Mouse (Mus musculus): ENCODE results near the gene Dpf3. TPM values are rescaled to one million over a fixed set of nuclear protein-coding genes. Genes with fewer than 3 reads are reported as not detected.

Gene Dpf3
- polyA plus RNA-seq, 1 experiment from 2014 or later: 6.6 TPM

- Histone ChIP-seq H3K4me3 (replicated peaks) (no peak overlapping the region), H3K4me2 (no peak overlapping the region), H3K36me3 (no peaks in the 10 kb centered on the region), H3K9ac (no peak overlapping the region), H3K4me1 (replicated peaks) (peaks cover 16% of the 10 kb centered on the region; the same call in 1 of the 2 replicates), H3K9me3 (replicated peaks) (no peaks in the 10 kb centered on the region), H3K27me3 (peaks cover 12% of the 10 kb centered on the region), H3K27ac (no peak overlapping the region)
- WGBS (ENCODE audit: insufficient replicate concordance): 61% methylated on average over 6 of the region's 6 CpGs
- ATAC-seq (ENCODE audit: low read depth) (no peak), DNase-seq (no peak)
Measured at GRCm38 (mm10) chr12:83496736-83497135, 9.2 kb upstream of the Dpf3 start.

- DNase-seq: no peak
- Histone ChIP-seq H3K4me2 (no peak overlapping the region), H3K36me3 (no peaks in the 10 kb centered on the region), H3K4me3 (replicated peaks) (no peak overlapping the region), H3K9ac (no peak overlapping the region), H3K9me3 (replicated peaks) (peaks cover 3% of the 10 kb centered on the region), H3K4me1 (replicated peaks) (peaks cover 16% of the 10 kb centered on the region; the same call in 1 of the 2 replicates), H3K27ac (no peak overlapping the region), H3K27me3 (peaks cover 12% of the 10 kb centered on the region)
- no peak for ATAC-seq (ENCODE audit: low read depth)
- WGBS (ENCODE audit: insufficient replicate concordance): 54% methylated on average over 4 of the region's 4 CpGs
Measured at GRCm38 (mm10) chr12:83496336-83496735, 8.8 kb upstream of the Dpf3 start.

- Histone ChIP-seq H3K9ac (no peak overlapping the region), H3K36me3 (no peaks in the 10 kb centered on the region), H3K27me3 (peaks cover 12% of the 10 kb centered on the region), H3K9me3 (replicated peaks) (peaks cover 3% of the 10 kb centered on the region), H3K27ac (no peak overlapping the region), H3K4me1 (replicated peaks) (peaks cover 16% of the 10 kb centered on the region; the same call in 1 of the 2 replicates), H3K4me2 (no peak overlapping the region), H3K4me3 (replicated peaks) (no peak overlapping the region)
- ATAC-seq (ENCODE audit: low read depth) (no peak), DNase-seq (no peak)
- WGBS (ENCODE audit: insufficient replicate concordance): 64% methylated on average over 9 of the region's 9 CpGs
Measured at GRCm38 (mm10) chr12:83495961-83496282, 8.4 kb upstream of the Dpf3 start.

GRCm38 (mm10) chr12:83495248-83495960 lies 7.9 kb upstream of the Dpf3 start:
- DNase-seq (no peak), ATAC-seq (ENCODE audit: low read depth) (no peak)
- H3K27ac ChIP-seq: no peak overlapping the region
- H3K9ac ChIP-seq: no peak overlapping the region
- H3K4me1 ChIP-seq (replicated peaks): peaks cover 15% of the 10 kb centered on the region; the same call in 1 of the 2 replicates
- H3K4me2 ChIP-seq: no peak overlapping the region
- H3K36me3 ChIP-seq: no peaks in the 10 kb centered on the region
- peaks cover 3% of the 10 kb centered on the region for H3K9me3 ChIP-seq (replicated peaks)
- H3K27me3 ChIP-seq: peaks cover 12% of the 10 kb centered on the region
- WGBS (ENCODE audit: insufficient replicate concordance): 59% methylated on average over 4 of the region's 4 CpGs
- no peak overlapping the region for H3K4me3 ChIP-seq (replicated peaks)

- Histone ChIP-seq H3K4me1 (replicated peaks) (peaks cover 16% of the 10 kb centered on the region), H3K27ac (no peak overlapping the region), H3K4me2 (no peak overlapping the region), H3K36me3 (no peaks in the 10 kb centered on the region), H3K9me3 (replicated peaks) (peaks cover 3% of the 10 kb centered on the region), H3K27me3 (peaks cover 15% of the 10 kb centered on the region), H3K4me3 (replicated peaks) (no peak overlapping the region), H3K9ac (no peak overlapping the region)
- no peak for DNase-seq
- WGBS (ENCODE audit: insufficient replicate concordance): 65% methylated on average over 9 of the region's 9 CpGs
- no peak for ATAC-seq (ENCODE audit: low read depth)
Measured at GRCm38 (mm10) chr12:83494196-83494595, 6.7 kb upstream of the Dpf3 start.

GRCm38 (mm10) chr12:83492808-83493207 lies 5.3 kb upstream of the Dpf3 start:
- ATAC-seq (ENCODE audit: low read depth) (no peak), DNase-seq (no peak)
- Histone ChIP-seq H3K4me1 (replicated peaks) (peaks cover 30% of the 10 kb centered on the region), H3K36me3 (no peaks in the 10 kb centered on the region), H3K9ac (no peak overlapping the region), H3K27ac (no peak overlapping the region), H3K4me2 (no peak overlapping the region), H3K4me3 (replicated peaks) (no peak overlapping the region), H3K9me3 (replicated peaks) (peaks cover 3% of the 10 kb centered on the region), H3K27me3 (peaks cover 15% of the 10 kb centered on the region)
- 49% methylated on average over 3 of the region's 3 CpGs for WGBS (ENCODE audit: insufficient replicate concordance)

GRCm38 (mm10) chr12:83491609-83492008 lies 4.1 kb upstream of the Dpf3 start:
- no peak for DNase-seq
- peaks cover 28% of the 10 kb centered on the region for H3K4me1 ChIP-seq (replicated peaks)
- no peak overlapping the region for H3K4me3 ChIP-seq (replicated peaks)
- peaks cover 3% of the 10 kb centered on the region for H3K9me3 ChIP-seq (replicated peaks)
- 29% methylated on average over 1 of the region's 1 CpGs for WGBS (ENCODE audit: insufficient replicate concordance)
- peaks cover 20% of the 10 kb centered on the region for H3K27me3 ChIP-seq
- no peak overlapping the region for H3K4me2 ChIP-seq
- no peaks in the 10 kb centered on the region for H3K36me3 ChIP-seq
- H3K27ac ChIP-seq: no peak overlapping the region
- no peak for ATAC-seq (ENCODE audit: low read depth)
- H3K9ac ChIP-seq: no peak overlapping the region

GRCm38 (mm10) chr12:83489748-83490147 lies 2.2 kb upstream of the Dpf3 start:
- no peak for DNase-seq
- peaks cover 36% of the 10 kb centered on the region for H3K4me1 ChIP-seq (replicated peaks)
- 30% methylated on average over 2 of the region's 2 CpGs for WGBS (ENCODE audit: insufficient replicate concordance)
- H3K27me3 ChIP-seq: peaks cover 38% of the 10 kb centered on the region
- no peak overlapping the region for H3K4me3 ChIP-seq (replicated peaks)
- no peak overlapping the region for H3K9ac ChIP-seq
- no peak overlapping the region for H3K4me2 ChIP-seq
- H3K36me3 ChIP-seq: no peaks in the 10 kb centered on the region
- ATAC-seq (ENCODE audit: low read depth): no peak
- H3K27ac ChIP-seq: no peak overlapping the region
- peaks cover 3% of the 10 kb centered on the region for H3K9me3 ChIP-seq (replicated peaks)

GRCm38 (mm10) chr12:83488211-83488941 lies 860 bp upstream of the Dpf3 start:
- WGBS (ENCODE audit: insufficient replicate concordance): under 1% methylated on average over 29 of the region's 29 CpGs
- Histone ChIP-seq H3K9me3 (replicated peaks) (peaks cover 3% of the 10 kb centered on the region), H3K36me3 (no peaks in the 10 kb centered on the region), H3K4me1 (replicated peaks) (peaks cover 49% of the 10 kb centered on the region), H3K4me3 (replicated peaks) (peak overlapping the region; percentile 89), H3K4me2 (peak overlapping the region; percentile 95), H3K27me3 (peaks cover 41% of the 10 kb centered on the region), H3K27ac (peak overlapping the region; percentile 53), H3K9ac (peak overlapping the region; percentile 73)
- ATAC-seq (ENCODE audit: low read depth) (no peak), DNase-seq (peak; percentile 32)

GRCm38 (mm10) chr12:83486671-83487461 lies 650 bp downstream of the Dpf3 start:
- Histone ChIP-seq H3K4me2 (peak overlapping the region; percentile 95), H3K27me3 (peaks cover 40% of the 10 kb centered on the region), H3K36me3 (no peaks in the 10 kb centered on the region), H3K4me3 (replicated peaks) (peak overlapping the region; percentile 89), H3K9me3 (replicated peaks) (peaks cover 3% of the 10 kb centered on the region), H3K27ac (peak overlapping the region; percentile 90), H3K9ac (peak overlapping the region; percentile 87), H3K4me1 (replicated peaks) (peaks cover 55% of the 10 kb centered on the region)
- ATAC-seq (ENCODE audit: low read depth): peak; percentile 69
- WGBS (ENCODE audit: insufficient replicate concordance): under 1% methylated on average over 71 of the region's 73 CpGs
- DNase-seq: peak; percentile 50

All from liver, embryonic 13.5 days (tissue).